Mouse (Mus musculus) mature B cell (primary cell): ENCODE results near the gene Tmem115.

Experiments
- in situ Hi-C: fragments of 300-500 bp; cut with MboI; formaldehyde crosslinking; loops from 2 replicates; pipeline ENCODE4 v1.14.3; 2019

Gene Tmem115

DNA sequence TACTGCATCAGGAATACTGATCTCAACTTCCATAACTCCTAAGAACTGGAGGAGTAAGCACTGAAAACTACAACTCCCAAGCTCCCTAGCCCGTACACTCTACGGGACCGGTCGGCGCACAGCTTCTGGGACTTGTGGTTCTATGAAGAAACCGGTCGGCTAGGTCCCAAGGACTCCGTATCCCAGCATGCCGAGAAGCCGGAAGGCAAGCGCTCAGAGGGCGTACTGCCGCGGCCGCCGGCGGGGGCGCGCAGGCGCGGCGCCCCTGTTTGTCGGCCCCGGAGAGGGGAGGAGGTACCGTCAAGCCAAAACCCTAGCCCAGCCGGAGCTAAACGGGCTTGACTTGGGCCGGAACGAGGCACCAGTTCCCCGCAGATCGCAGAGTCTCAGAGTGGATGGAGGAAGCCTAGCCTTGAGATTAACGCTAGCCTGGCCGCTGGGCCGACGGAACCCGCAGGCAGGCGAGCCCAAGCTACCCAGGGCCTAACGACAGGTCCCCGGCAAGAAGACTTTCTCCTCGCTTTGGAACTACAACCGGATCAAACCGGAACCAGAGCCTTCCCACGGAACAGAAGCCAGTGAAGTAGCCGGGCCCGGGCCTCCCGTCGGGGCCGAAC lies at the start of gene Tmem115:
Gene Tmem115 (plus strand): TSS at position 155 of the 617 bp plus-strand sequence.
- in situ Hi-C loops = no loop called here

- in situ Hi-C loops = no loop called here
These were observed 49.4 kb upstream of the Tmem115 start for GRCm38 (mm10) chr9:107484302-107484701.

- in situ Hi-C loops = no loop called here
These were observed 49.0 kb upstream of the Tmem115 start for GRCm38 (mm10) chr9:107484766-107485165.

- in situ Hi-C loops = no loop called here
These were observed 47.7 kb upstream of the Tmem115 start for GRCm38 (mm10) chr9:107486086-107486485.

DNA sequence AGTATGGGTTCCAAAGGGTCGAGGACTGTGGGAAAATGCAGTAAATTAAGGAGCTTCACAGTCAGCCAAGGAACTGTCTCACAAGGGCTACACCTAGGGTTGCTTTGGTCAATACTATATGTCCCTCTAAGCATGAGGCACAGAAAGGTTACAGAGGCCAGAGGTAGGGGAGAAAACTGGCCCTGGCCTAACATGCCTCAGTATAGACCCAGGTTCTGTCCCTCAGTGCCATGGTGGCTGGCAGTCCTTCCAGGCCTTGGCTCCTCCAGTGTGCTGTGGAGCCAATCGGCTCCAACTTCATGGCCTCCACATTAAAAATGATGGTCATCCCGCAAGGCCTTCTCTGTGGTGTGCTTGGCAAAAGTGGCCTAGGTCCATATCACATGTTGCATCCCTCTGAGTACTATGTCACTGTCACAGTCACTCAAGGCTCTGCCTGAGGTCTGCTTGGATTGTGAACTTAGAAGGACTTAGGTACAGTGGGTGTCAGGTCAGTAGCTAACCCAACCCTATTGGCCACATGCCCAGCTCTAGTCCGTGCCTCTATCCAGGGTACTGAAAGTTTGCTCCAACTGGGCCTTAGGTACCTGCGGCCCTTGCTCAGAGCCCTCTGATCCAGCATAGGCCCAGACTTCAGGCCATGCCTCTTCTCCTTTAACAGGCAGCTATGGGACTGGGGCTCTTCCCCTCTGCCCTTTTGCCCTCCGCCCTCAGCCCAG lies 47.1 kb upstream of the Tmem115 start:
- in situ Hi-C loops = no loop called here

GRCm38 (mm10) chr9:107490146-107490545 lies 43.6 kb upstream of the Tmem115 start:
- in situ Hi-C loops = no loop called here

GRCm38 (mm10) chr9:107490625-107491024 lies 43.1 kb upstream of the Tmem115 start:
- in situ Hi-C loops = no loop called here

- in situ Hi-C loops = no loop called here
These were observed 40.2 kb upstream of the Tmem115 start for GRCm38 (mm10) chr9:107493511-107493910.

DNA sequence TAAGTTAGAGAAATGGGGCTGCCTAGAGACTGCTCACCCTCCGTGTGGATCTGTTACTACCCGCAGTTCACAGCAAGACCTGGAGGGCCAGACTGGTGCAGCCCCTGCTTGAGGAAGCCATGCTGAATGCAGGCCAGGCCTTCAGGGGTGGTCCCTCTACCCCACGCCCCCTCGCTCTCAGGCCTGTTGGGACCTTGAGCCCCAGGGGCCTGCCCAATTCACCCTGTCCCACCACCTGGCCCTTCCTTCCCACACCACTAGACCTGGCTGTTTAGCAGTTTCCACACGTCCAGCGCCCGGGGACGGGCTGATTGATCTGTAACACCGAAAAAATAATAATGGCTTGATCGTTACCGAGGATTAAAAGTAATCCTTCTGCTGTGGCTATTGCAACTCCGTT lies 39.5 kb upstream of the Tmem115 start:
- in situ Hi-C loops = no loop called here

DNA sequence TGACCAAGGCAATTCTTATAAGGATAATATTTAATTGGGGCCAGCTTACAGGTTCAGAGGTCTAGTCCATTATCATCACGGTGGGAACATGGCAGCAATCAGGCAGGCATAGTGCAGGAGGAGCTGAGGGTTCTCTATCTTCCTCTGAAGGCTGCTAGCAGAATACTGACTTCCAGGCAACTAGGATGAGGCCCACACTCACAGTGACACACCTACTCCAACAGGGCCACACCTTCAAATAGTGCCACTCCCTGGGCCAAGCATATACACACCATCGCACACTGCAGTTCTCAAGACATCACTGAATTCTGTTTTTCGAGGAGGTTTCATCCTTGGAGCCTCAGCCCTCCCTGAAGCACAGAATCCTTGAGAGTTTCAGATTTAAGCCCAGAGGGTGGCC lies 37.4 kb upstream of the Tmem115 start:
- in situ Hi-C loops = no loop called here

- in situ Hi-C loops = no loop called here
These were observed 32.9 kb upstream of the Tmem115 start for GRCm38 (mm10) chr9:107500708-107501286.

GRCm38 (mm10) chr9:107502131-107502846 lies 31.5 kb upstream of the Tmem115 start:
- in situ Hi-C loops = no loop called here

DNA sequence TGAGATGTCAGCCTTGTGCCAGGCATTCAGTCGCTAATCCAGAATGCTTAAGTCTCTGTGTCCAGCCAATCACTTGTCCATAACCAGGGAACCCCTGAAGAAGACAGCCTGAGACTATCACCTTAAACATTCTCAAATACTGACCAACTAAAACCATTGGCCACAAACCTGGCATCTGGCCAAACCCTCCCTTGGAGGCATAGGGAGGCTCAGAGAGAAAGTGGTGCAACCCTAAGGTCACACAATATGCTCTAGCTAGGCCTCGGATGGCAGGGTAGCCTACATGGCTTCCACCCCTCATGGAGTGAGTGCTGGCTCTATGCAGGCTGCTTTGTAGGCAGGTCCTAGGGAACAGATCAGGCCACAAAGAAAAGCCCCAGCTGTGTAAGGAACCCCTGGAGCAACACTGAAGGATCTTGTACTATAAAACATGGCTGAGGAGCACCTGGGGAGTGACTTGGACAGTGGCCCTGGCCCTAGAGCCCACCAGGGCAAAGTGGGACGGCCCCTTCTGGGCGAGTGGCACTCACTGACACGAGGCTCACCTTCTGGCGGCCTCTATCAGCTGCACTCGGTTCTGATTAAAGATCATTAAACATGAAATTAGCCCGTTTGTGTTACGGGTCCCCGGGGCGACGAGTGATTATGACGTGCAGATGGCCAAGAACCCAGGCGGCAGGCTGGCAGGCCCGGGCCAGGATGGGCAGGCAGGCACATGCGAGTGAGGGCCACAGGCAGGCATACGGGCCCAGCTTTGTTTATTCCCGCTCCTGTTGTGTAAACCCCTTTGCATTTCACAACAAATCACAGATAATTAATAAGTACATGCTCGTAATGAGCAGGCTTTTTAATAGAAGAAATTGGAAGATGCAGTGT lies 28.8 kb upstream of the Tmem115 start:
- in situ Hi-C loops = no loop called here

GRCm38 (mm10) chr9:107508266-107508665 lies 25.5 kb upstream of the Tmem115 start:
- in situ Hi-C loops = no loop called here

DNA sequence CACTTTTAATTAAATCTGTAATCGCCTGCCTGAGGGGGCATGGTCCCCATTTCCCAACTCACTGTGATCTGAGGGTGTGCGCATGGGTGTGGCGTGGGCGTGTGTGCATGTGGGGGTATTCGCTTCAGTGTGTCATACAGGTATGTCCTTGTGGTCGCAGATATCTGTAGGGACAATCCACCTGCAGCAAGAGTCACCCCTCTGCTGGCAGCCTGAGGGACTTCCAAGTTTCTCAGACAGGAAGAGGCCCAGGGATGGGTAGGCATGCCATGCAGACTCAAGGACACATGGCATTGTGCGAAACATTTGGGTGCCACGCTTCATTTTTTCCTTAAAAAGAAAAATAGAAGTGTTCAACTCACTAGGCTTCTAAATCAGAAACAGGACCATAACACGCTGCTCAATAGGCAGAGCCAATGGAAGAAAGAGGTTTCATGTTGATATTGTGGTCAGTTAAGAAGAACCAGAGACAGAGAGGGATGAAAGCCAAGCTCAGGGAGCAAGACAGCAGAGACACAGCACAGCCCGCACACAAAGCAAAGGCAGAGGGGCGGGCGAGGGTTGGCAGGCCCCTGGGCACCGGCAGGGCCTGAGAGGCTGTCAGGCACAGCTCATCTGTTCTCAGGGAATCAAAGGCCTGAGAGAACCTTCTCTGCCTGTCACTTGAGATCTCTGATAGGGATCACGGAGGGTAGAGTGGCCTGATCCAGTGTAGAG lies 23.2 kb upstream of the Tmem115 start:
- in situ Hi-C loops = no loop called here

GRCm38 (mm10) chr9:107511436-107511835 lies 22.3 kb upstream of the Tmem115 start:
- in situ Hi-C loops = no loop called here

DNA sequence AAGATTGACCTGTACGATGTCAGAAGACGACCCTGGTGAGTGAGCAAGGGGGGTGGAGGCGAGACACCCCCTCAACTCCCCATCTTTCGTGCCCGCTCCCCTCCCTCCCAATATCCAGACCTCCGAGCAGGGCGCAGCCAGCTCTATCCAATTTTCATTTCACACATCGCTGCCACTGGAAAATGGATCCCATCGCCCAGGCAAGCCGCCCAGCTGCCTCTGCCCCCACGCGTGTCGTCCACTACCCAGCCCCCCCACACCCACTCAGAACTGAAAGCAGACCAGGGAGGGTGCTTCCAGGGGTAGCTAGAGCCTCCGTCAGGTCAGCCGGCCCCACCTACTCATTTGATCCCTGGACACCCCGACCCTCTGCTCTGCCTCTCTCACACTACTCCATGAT lies 21.4 kb upstream of the Tmem115 start:
- in situ Hi-C loops = no loop called here

DNA sequence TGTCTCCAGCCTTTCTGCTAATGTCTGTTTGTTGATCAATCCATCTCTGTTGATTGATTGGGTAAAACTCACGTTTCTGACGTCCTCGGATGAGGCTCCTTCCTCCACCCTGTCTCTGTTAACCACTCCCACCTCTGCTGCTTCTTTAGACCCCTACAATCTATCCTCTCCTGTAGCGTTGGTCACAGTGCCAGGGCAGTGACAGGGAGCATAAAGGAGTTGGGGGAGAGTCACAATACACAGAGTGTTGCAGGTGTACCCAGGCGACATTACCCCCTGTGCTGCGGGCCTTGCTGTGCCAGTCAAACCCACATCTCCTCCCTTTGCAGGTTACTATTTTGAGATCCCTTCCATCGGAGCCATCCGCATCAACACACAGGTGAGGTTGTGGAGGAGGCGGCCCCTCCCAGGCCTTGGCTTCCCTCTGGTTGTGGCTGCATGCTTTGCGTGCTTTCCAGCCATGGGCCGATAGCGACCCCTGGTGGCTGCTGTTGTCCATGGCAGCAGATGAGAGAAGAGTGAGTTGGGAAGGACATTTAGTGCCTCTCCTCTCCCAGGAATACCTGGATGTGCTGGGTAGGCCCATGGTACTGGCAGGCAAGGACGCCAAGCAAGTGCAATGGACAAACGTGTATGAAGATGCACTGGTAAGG lies 19.3 kb upstream of the Tmem115 start:
- in situ Hi-C loops = no loop called here

DNA sequence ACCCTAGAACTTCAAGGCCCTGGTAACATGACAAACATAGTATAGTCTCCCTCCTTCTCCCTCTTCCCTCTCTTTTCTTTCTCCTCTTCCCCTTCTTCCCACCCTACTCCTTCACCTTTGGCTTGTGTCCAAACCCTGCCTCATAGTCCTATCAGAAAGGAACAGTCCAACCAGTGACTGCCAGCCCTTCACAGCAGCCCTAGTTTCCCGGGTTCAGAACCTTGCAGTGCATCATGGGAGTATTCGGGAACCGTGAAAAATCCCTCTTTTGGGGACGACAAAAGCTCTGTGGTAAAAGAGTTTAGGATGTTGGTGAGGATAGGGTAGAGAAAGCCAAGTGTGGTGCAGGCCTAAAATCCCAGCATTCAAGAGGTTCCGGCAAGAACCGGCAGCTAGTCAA lies 13.4 kb upstream of the Tmem115 start:
- in situ Hi-C loops = no loop called here

GRCm38 (mm10) chr9:107521190-107521589 lies 12.6 kb upstream of the Tmem115 start:
- in situ Hi-C loops = no loop called here
